Mouse (Mus musculus) MEL (cell line): ENCODE data around the gene Gsto2. TPM values are rescaled to one million over a fixed set of nuclear protein-coding genes. Genes with fewer than 3 reads are reported as not detected.

Experiments
- DNase-seq: peaks from one replicate; pipeline ENCODE4 v3.0.0; 2011; ENCODE audit warnings: low read depth, low spot score
- H3K27ac ChIP-seq: 2 replicates; pipeline ENCODE4 v1.5.1; 2012; ENCODE audit warnings: low read depth, mild to moderate bottlenecking, control low read depth, low read length, moderate library complexity; ENCODE audit not compliant: control insufficient read depth
- H3K27me3 ChIP-seq, 2 experiments: fragments of 150-350 bp in 1 of 2; sonication (generic) in 1 of 2; 2 replicates each; pipeline ENCODE4 v1.6.1; 2012; ENCODE audit warnings: low read length in 2 of 2, mild to moderate bottlenecking in 2 of 2, improper control_type of control experiment in 1 of 2, moderate library complexity in 1 of 2; ENCODE audit not compliant: insufficient read depth in 2 of 2, control insufficient read depth in 1 of 2
- H3K36me3 ChIP-seq, 2 experiments: 2 replicates each; pipeline ENCODE4 v1.6.1; 2012 to 2014; ENCODE audit warnings: low read length in 2 of 2, improper control_type of control experiment in 1 of 2, inconsistent platforms in 1 of 2, mild to moderate bottlenecking in 1 of 2; ENCODE audit not compliant: insufficient read depth in 2 of 2, control insufficient read depth in 1 of 2
- H3K4me1 ChIP-seq, 2 experiments: fragments of 150-350 bp in 1 of 2; sonication (generic) in 1 of 2; 2 replicates each; pipeline ENCODE4 v1.6.1; 2012; ENCODE audit warnings: low read length in 2 of 2, improper control_type of control experiment in 1 of 2, mild to moderate bottlenecking in 1 of 2; ENCODE audit not compliant: insufficient read depth in 2 of 2, control insufficient read depth in 1 of 2
- H3K4me3 ChIP-seq, 2 experiments: fragments of 150-350 bp in 1 of 2; sonication (generic) in 1 of 2; 2 replicates each; pipeline ENCODE4 v1.5.1; 2012; ENCODE audit warnings: low read depth in 2 of 2, low read length in 2 of 2, mild to moderate bottlenecking in 2 of 2, moderate library complexity in 2 of 2, control low read depth in 1 of 2, improper control_type of control experiment in 1 of 2; ENCODE audit not compliant: control insufficient read depth in 1 of 2, insufficient read depth in 1 of 2
- H3K79me2 ChIP-seq: 2 replicates; pipeline ENCODE4 v1.6.1; 2012; ENCODE audit warnings: mild to moderate bottlenecking, low read length, moderate library complexity; ENCODE audit not compliant: control insufficient read depth, poor library complexity, insufficient read depth
- H3K9ac ChIP-seq: 2 replicates; pipeline ENCODE4 v1.6.1; 2012; ENCODE audit warnings: low read depth, mild to moderate bottlenecking, control low read depth, low read length, moderate library complexity; ENCODE audit not compliant: control insufficient read depth, poor library complexity, severe bottlenecking
- H3K9me3 ChIP-seq: fragments of 150-350 bp; sonication (generic); replicated peaks from 2 replicates; pipeline ENCODE4 v1.6.1; 2012; ENCODE audit warnings: mild to moderate bottlenecking, low read length, improper control_type of control experiment, moderate library complexity; ENCODE audit not compliant: insufficient read depth
- E2F4 ChIP-seq: IDR thresholded peaks from 2 replicates; pipeline ENCODE4 v1.6.1; 2011; ENCODE audit warnings: low read depth, low read length, improper control_type of control experiment, borderline replicate concordance
- ELF1 ChIP-seq: IDR thresholded peaks from 2 replicates; pipeline ENCODE4 v1.6.1; 2014; ENCODE audit warnings: low read depth, mild to moderate bottlenecking, inconsistent platforms, low read length, improper control_type of control experiment, moderate library complexity
- ETS1 ChIP-seq: IDR thresholded peaks from 2 replicates; pipeline ENCODE4 v1.6.1; 2012; ENCODE audit warnings: low read depth, mild to moderate bottlenecking, inconsistent platforms, low read length, improper control_type of control experiment, moderate library complexity
- GABPA ChIP-seq: IDR thresholded peaks from 2 replicates; pipeline ENCODE4 v1.6.1; 2012; ENCODE audit warnings: low read depth, mild to moderate bottlenecking, inconsistent platforms, low read length, improper control_type of control experiment, moderate library complexity
- GATA1 ChIP-seq: IDR thresholded peaks from 2 replicates; pipeline ENCODE4 v1.6.1; 2011; ENCODE audit warnings: low read depth, low read length, improper control_type of control experiment
- KAT2A ChIP-seq: conservative IDR thresholded peaks from 2 replicates; pipeline ENCODE4 v1.6.1; 2012; ENCODE audit warnings: low read depth, low read length, improper control_type of control experiment, inconsistent platforms
- MAZ ChIP-seq: IDR thresholded peaks from 2 replicates; pipeline ENCODE4 v1.6.1; 2012; ENCODE audit warnings: low read depth, mild to moderate bottlenecking, inconsistent platforms, low read length, improper control_type of control experiment
- MEF2A ChIP-seq: IDR thresholded peaks from 2 replicates; pipeline ENCODE4 v1.6.1; 2014; ENCODE audit warnings: low read depth, mild to moderate bottlenecking, inconsistent platforms, low read length, improper control_type of control experiment; ENCODE audit not compliant: poor library complexity, insufficient replicate concordance, severe bottlenecking; ENCODE audit errors: extremely low read depth
- NELFE ChIP-seq: IDR thresholded peaks from 2 replicates; pipeline ENCODE4 v1.6.1; 2011; ENCODE audit warnings: low read depth, low read length, improper control_type of control experiment
- POLR2AphosphoS5 ChIP-seq: IDR thresholded peaks from 2 replicates; pipeline ENCODE4 v1.6.1; 2012; ENCODE audit warnings: low read depth, borderline replicate concordance, mild to moderate bottlenecking, inconsistent platforms, low read length, moderate library complexity, mixed read lengths
- RAD21 ChIP-seq: IDR thresholded peaks from 2 replicates; pipeline ENCODE4 v1.6.1; 2011; ENCODE audit warnings: mild to moderate bottlenecking, low read depth, low read length, improper control_type of control experiment
- RCOR1 ChIP-seq: IDR thresholded peaks from 2 replicates; pipeline ENCODE4 v1.6.1; 2012; ENCODE audit warnings: low read depth, mild to moderate bottlenecking, inconsistent platforms, low read length, improper control_type of control experiment
- SMC3 ChIP-seq: IDR thresholded peaks from 2 replicates; pipeline ENCODE4 v1.6.1; 2011; ENCODE audit warnings: low read depth, low read length, improper control_type of control experiment
- TBP ChIP-seq: IDR thresholded peaks from 2 replicates; pipeline ENCODE4 v1.8.0; 2011; ENCODE audit warnings: low read depth, low read length, improper control_type of control experiment
- TCF12 ChIP-seq: IDR thresholded peaks from 2 replicates; pipeline ENCODE4 v1.6.1; 2014; ENCODE audit warnings: low read depth, mild to moderate bottlenecking, inconsistent platforms, low read length, improper control_type of control experiment, moderate library complexity
- UBTF ChIP-seq: IDR thresholded peaks from 2 replicates; pipeline ENCODE4 v1.6.1; 2012; ENCODE audit warnings: low read depth, mild to moderate bottlenecking, inconsistent platforms, low read length, improper control_type of control experiment, moderate library complexity, borderline replicate concordance; ENCODE audit not compliant: insufficient read depth
- ZC3H11A ChIP-seq: IDR thresholded peaks from 2 replicates; pipeline ENCODE4 v1.6.1; 2012; ENCODE audit warnings: low read depth, mild to moderate bottlenecking, inconsistent platforms, low read length, improper control_type of control experiment
- ZMIZ1 ChIP-seq: IDR thresholded peaks from 2 replicates; pipeline ENCODE4 v1.6.1; 2012; ENCODE audit warnings: low read depth, mild to moderate bottlenecking, inconsistent platforms, low read length, improper control_type of control experiment, moderate library complexity
- polyA plus RNA-seq, 2 experiments: library from polyadenylated mRNA; stranded (reverse) in 1 of 2; unstranded in 1 of 2; fragments of >175 nt in 1 of 2; fragments of >200 nt in 1 of 2; gene quantifications; 2 replicates each; pipeline versions ENCODE4 v1.2.1 to v1.2.4; 2012; ENCODE audit warnings: low replicate concordance in 2 of 2, low read depth in 1 of 2; ENCODE audit not compliant: insufficient read length in 2 of 2, insufficient read depth in 1 of 2, missing spikeins in 1 of 2
- total RNA-seq: library from RNA; depleted of rRNA; stranded (reverse); fragments of 300-350 nt; gene quantifications from 2 replicates; pipeline ENCODE4 v1.2.3, GENCODE M21; 2012

The Gsto2 gene
- total and polyA plus RNA-seq, 3 experiments = 0.14 TPM; not detected in 2

DNA sequence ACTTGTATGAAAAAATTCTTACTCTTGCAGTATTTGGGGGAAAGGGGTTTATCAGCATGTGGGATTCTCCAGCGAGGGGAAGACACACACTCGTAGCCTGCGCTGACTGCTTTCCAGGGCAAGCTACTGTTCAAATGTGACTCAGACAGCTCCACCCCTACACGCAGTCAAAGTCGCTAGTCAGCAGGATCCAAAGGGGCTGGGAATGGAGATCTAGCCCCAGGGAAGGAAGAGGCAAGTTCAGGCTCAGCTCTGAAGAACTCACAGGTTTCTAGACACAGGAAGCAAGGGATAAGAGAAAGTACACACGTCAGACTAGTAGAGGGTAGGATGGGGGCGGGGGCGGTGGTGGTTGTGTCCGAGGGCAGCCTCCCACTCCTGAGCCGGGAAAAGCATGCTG is 35.2 kb downstream of the Gsto2 start:
- Histone ChIP-seq H3K27me3 (no peaks in the 10 kb centered on the region), H3K9ac (no peak overlapping the region), H3K79me2 (peaks cover 23% of the 10 kb centered on the region), H3K36me3 (peaks cover 0 to 40% of the 10 kb centered on the region in 2 experiments; a peak in 3 of 4 replicates), H3K4me3 (no peak overlapping the region), H3K27ac (peak overlapping the region; percentile 86), H3K9me3 (no peaks in the 10 kb centered on the region), H3K4me1 (peaks cover 16 to 42% of the 10 kb centered on the region in 2 experiments)
- TF ChIP-seq RAD21 (no peak), E2F4 (no peak), TCF12 (no peak)
- peak; percentile 30 for DNase-seq

DNA sequence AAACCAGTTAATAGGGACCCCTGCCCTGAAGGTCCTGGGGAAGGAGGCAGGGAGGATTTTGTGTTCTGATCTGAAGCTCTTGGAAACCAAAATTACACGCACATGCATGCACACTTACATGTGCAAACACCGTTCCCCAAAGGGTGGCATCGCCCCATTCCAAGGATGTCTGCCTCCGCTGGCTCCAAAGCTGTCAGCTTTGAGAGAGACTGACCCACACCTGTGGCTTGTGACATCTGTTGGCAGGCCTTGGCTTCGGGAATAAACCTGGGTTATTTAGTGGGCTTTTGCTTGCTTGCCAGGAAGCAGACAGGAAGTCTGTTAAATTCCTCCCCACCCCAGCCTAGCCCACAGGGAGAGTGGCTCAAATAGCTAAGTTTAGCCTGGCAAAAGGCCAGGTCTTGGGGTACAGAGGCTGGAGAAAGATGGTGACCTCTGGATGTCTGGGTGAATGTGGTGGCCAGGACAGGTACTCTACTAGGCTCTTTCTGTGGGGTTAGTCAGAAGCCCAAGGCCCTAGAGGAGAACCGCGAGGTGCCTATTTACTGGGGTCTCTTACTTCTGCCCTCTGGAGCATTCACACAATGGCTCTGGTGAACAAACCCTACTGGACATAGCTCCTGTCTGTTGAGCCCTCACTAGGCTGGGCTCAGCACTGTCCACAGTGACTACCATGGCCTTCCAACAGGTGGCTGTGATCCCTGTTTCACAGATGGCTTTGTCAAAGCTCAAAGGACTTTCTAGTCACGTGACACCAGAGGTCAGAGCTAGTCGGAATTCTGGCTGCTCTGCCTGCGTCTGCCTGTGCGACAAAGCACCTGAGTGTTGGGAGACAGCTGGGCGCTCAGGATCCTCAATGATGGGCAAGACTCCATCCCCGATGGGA is 37.2 kb downstream of the Gsto2 start:
- TF ChIP-seq ELF1 (no peak), ETS1 (no peak)
- H3K27me3 ChIP-seq = no peaks in the 10 kb centered on the region
- H3K27ac ChIP-seq = no peak overlapping the region; the same call in 1 of the 2 replicates
- peaks cover 25 to 52% of the 10 kb centered on the region in 2 experiments for H3K4me1 ChIP-seq
- DNase-seq = no peak
- H3K4me3 ChIP-seq = no peak overlapping the region
- peaks cover 24% of the 10 kb centered on the region for H3K79me2 ChIP-seq
- H3K9me3 ChIP-seq = no peaks in the 10 kb centered on the region
- no peak overlapping the region for H3K9ac ChIP-seq
- peaks cover 0 to 49% of the 10 kb centered on the region in 2 experiments; a peak in 3 of 4 replicates for H3K36me3 ChIP-seq

- no peak for DNase-seq
- Histone ChIP-seq H3K27me3 (no peaks in the 10 kb centered on the region), H3K4me3 (no peak overlapping the region), H3K4me1 (peaks cover 25 to 47% of the 10 kb centered on the region in 2 experiments), H3K9me3 (no peaks in the 10 kb centered on the region), H3K27ac (no peak overlapping the region), H3K79me2 (peaks cover 30% of the 10 kb centered on the region), H3K9ac (no peak overlapping the region), H3K36me3 (peaks cover 0 to 43% of the 10 kb centered on the region in 2 experiments; a peak in 2 of 4 replicates)
- TF ChIP-seq ETS1 = no peak
- no peak for TF ChIP-seq TBP
- no peak for TF ChIP-seq RCOR1
- no peak for TF ChIP-seq GABPA
- no peak for TF ChIP-seq SMC3
- TF ChIP-seq KAT2A = no peak
- TF ChIP-seq ZC3H11A = no peak
- TF ChIP-seq NELFE = no peak
- TF ChIP-seq ZMIZ1 = no peak
- TF ChIP-seq UBTF = no peak
- TF ChIP-seq MEF2A = no peak
- TF ChIP-seq POLR2AphosphoS5 = no peak
- no peak for TF ChIP-seq MAZ
- no peak for TF ChIP-seq GATA1
Measured at GRCm38 (mm10) chr19:47903679-47904078, 38.3 kb downstream of the Gsto2 start.
